Comparison of ENCODE assay signal across 16 mouse cellular contexts in genomic region chr10:80870993-80871392, GRCm38 (mm10). TPM values are rescaled to one million over a fixed set of nuclear protein-coding genes. Genes with fewer than 3 reads are reported as not detected.
"Had no signal": no experiment of that assay in that cellular context is flagged by ENCODE, and none has a peak within 500 bp of the region (broad histone marks: within the 10 kb centered on the region; RNA-seq: fewer than 3 reads in every experiment).

No protein-coding gene starts in this region.

- H3K4me1 ChIP-seq: limb, embryonic 13.5 days; neural tube, embryonic 12.5 days had no signal

- H3K27ac ChIP-seq: kidney, postnatal 0 days; limb, embryonic 13.5 days; liver, embryonic 13.5 days; neural tube, embryonic 12.5 days; stomach, postnatal 0 days had no signal

- H3K9me3 ChIP-seq: limb, embryonic 13.5 days; liver, embryonic 13.5 days; neural tube, embryonic 12.5 days had no signal

- H3K4me2 ChIP-seq: limb, embryonic 13.5 days; liver, embryonic 13.5 days; neural tube, embryonic 12.5 days had no signal

- H3K9ac ChIP-seq: limb, embryonic 13.5 days; liver, embryonic 13.5 days; neural tube, embryonic 12.5 days had no signal

- H3K4me3 ChIP-seq: limb, embryonic 13.5 days; liver, embryonic 13.5 days; neural tube, embryonic 12.5 days had no signal

- DNase-seq: left cerebral cortex, postnatal 4 days; liver, embryonic 13.5 days; lung, adult 18-20 months; lung, postnatal 36 days; midbrain, embryonic 14.5 days; thymus, postnatal 4 days had no signal

- ATAC-seq: hindbrain, embryonic 16.5 days; inflammation-experienced regulatory T-cells, adult 6 months had no signal

- H3K27me3 ChIP-seq: neural tube, embryonic 12.5 days had no signal

RNA-seq across cellular contexts. Expression of gene Tmprss9, which starts 0.7 kb away (rescaled TPM):
- total RNA-seq: megakaryocyte progenitor cell, adult 5-6 weeks; monocyte, adult 5-6 weeks; neutrophil, adult 5-6 weeks had no signal
- polyA plus RNA-seq: inflammation-experienced regulatory T-cells, adult 6 months; lung, embryonic 16.5 days; midbrain, embryonic 14.5 days had no signal

RNA-seq across cellular contexts. Expression of gene Lingo3, which starts 27.2 kb away (rescaled TPM):
- total RNA-seq: megakaryocyte progenitor cell, adult 5-6 weeks; monocyte, adult 5-6 weeks; neutrophil, adult 5-6 weeks had no signal
- polyA plus RNA-seq: inflammation-experienced regulatory T-cells, adult 6 months; liver, embryonic 13.5 days had no signal
